Mouse (Mus musculus): Measurements from ENCODE around the gene Smarcal1. TPM values are rescaled to one million over a fixed set of nuclear protein-coding genes. Genes with fewer than 3 reads are reported as not detected.

The Smarcal1 gene
- polyA plus RNA-seq, 1 experiment from 2014 or later: 23.0 TPM

GRCm38 (mm10) chr1:72578806-72579205 is 4.2 kb upstream of the Smarcal1 start:
- DNase-seq (ENCODE audit: low spot score): no peak
- peaks cover 7% of the 10 kb centered on the region; the same call in 1 of the 2 replicates for H3K4me1 ChIP-seq (ENCODE audit: control insufficient read depth, insufficient read depth, low read length)
- H3K4me2 ChIP-seq (ENCODE audit: low read depth, low read length): no peak overlapping the region

GRCm38 (mm10) chr1:72583906-72584305 is 855 bp downstream of the Smarcal1 start:
- peaks cover 30% of the 10 kb centered on the region for H3K36me3 ChIP-seq (ENCODE audit: control insufficient read depth, insufficient read depth, low read length)
- WGBS: 55% methylated on average over 4 of the region's 4 CpGs
- H3K4me1 ChIP-seq (ENCODE audit: control insufficient read depth, insufficient read depth, low read length): peaks cover 11% of the 10 kb centered on the region; the same call in 1 of the 2 replicates
- no peak for DNase-seq (ENCODE audit: low spot score)
- H3K4me3 ChIP-seq (ENCODE audit: low read depth, low read length): peak overlapping the region; percentile 60
- peak overlapping the region; percentile 66 for H3K9ac ChIP-seq (ENCODE audit: low read depth, low read length)
- H3K27me3 ChIP-seq (replicated peaks; ENCODE audit: control insufficient read depth, insufficient read depth, low read length): no peaks in the 10 kb centered on the region
- no peaks in the 10 kb centered on the region for H3K9me3 ChIP-seq (ENCODE audit: control insufficient read depth, low read length)
- H3K27ac ChIP-seq (replicated peaks; ENCODE audit: low read depth, low read length): peak overlapping the region; percentile 83; the same call in 1 of the 2 replicates
- peak overlapping the region; percentile 68 for H3K4me2 ChIP-seq (ENCODE audit: low read depth, low read length)
- ATAC-seq (ENCODE audit: low read depth): no peak

More at GRCm38 (mm10) chr1:72578806-72579205, 4.2 kb upstream of the Smarcal1 start:
- no peak overlapping the region for H3K4me3 ChIP-seq (ENCODE audit: low read depth, low read length)
- H3K27ac ChIP-seq (replicated peaks; ENCODE audit: low read depth, low read length): no peak overlapping the region
- H3K27me3 ChIP-seq (replicated peaks; ENCODE audit: control insufficient read depth, insufficient read depth, low read length): peaks cover 11% of the 10 kb centered on the region; the same call in 1 of the 2 replicates
- 31% methylated on average over 4 of the region's 4 CpGs for WGBS
- H3K9ac ChIP-seq (ENCODE audit: low read depth, low read length): no peak overlapping the region
- ATAC-seq (ENCODE audit: low read depth): no peak
- no peaks in the 10 kb centered on the region for H3K36me3 ChIP-seq (ENCODE audit: control insufficient read depth, insufficient read depth, low read length)
- no peaks in the 10 kb centered on the region for H3K9me3 ChIP-seq (ENCODE audit: control insufficient read depth, low read length)

DNA sequence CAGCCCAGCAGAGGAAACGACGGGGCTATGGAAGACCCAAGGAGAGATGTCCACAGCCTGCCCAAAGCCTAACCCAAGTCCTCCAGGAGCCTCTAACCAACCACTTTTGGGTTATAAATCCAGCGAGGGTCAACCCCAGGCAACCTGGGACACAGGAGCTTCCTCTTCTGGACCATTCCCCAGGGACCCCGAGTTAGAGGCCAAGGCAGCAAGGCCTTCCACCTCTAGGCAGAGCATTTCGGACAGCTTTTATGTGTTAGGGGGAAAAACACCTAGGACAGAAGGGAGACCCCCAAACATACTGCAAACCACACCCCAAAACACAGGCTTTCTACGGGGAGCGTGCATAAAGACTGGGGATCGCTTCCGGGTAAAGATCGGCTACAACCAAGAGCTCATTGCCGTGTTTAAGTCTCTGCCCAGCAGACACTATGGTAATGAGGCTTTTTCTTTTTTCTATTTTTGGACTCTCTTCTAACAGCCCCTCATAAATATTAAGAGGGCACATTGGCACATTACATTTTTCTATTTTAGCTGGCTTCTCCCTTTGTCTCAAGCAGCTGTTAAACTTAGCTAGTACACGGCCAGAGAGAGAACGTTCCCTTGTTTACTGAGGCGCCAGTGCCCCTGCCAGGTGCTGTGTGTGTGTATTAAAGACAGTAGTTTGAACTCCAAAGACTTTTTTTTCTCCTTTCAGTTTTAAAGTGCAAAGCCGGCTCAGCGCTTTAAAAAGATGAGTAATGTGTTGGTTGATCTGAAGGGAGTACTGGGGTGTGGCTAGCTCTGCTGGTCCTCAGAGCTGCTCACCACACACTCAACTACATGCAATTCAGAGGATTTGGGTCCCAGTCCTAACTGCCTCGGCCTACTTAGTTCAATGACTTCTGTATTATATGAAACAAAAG is 3.2 kb downstream of the Smarcal1 start:
- peaks cover 52% of the 10 kb centered on the region for H3K36me3 ChIP-seq (ENCODE audit: control insufficient read depth, insufficient read depth, low read length)
- WGBS: 88% methylated on average over 17 of the region's 17 CpGs
- no peak for DNase-seq (ENCODE audit: low spot score)
- H3K4me1 ChIP-seq (ENCODE audit: control insufficient read depth, insufficient read depth, low read length): peaks cover 11% of the 10 kb centered on the region; the same call in 1 of the 2 replicates
- H3K9ac ChIP-seq (ENCODE audit: low read depth, low read length): no peak overlapping the region
- H3K4me3 ChIP-seq (ENCODE audit: low read depth, low read length): no peak overlapping the region
- ATAC-seq (ENCODE audit: low read depth): no peak
- H3K9me3 ChIP-seq (ENCODE audit: control insufficient read depth, low read length): no peaks in the 10 kb centered on the region
- H3K27ac ChIP-seq (replicated peaks; ENCODE audit: low read depth, low read length): no peak overlapping the region
- H3K4me2 ChIP-seq (ENCODE audit: low read depth, low read length): no peak overlapping the region
- no peaks in the 10 kb centered on the region for H3K27me3 ChIP-seq (replicated peaks; ENCODE audit: control insufficient read depth, insufficient read depth, low read length)

DNA sequence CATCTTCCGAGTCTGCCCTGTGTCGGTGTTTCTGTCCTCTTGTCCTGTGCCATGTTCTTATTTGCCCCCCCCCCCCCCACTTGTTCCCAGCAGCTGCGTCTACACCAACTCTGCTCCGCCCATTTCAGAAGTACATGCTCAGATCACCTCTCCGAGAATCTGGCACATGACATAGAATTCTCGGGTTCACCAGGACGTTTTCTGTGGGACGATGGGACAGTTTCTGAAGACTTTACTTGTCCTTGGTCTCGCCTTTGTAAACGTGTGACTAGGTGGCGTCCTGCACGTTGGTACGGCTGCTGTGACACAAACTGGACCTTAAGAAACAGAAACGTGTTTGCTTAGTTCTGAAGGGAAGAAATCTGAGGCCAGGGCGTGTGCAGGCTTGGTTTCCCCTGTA is 4.5 kb downstream of the Smarcal1 start:
- Histone ChIP-seq H3K27ac (replicated peaks; ENCODE audit: low read depth, low read length) (no peak overlapping the region), H3K9me3 (ENCODE audit: control insufficient read depth, low read length) (no peaks in the 10 kb centered on the region), H3K36me3 (ENCODE audit: control insufficient read depth, insufficient read depth, low read length) (peaks cover 65% of the 10 kb centered on the region), H3K4me3 (ENCODE audit: low read depth, low read length) (no peak overlapping the region), H3K4me1 (ENCODE audit: control insufficient read depth, insufficient read depth, low read length) (peaks cover 11% of the 10 kb centered on the region; the same call in 1 of the 2 replicates), H3K9ac (ENCODE audit: low read depth, low read length) (no peak overlapping the region), H3K4me2 (ENCODE audit: low read depth, low read length) (no peak overlapping the region), H3K27me3 (replicated peaks; ENCODE audit: control insufficient read depth, insufficient read depth, low read length) (no peaks in the 10 kb centered on the region)
- no peak for ATAC-seq (ENCODE audit: low read depth)
- DNase-seq (ENCODE audit: low spot score): no peak
- 92% methylated on average over 15 of the region's 15 CpGs for WGBS

DNA sequence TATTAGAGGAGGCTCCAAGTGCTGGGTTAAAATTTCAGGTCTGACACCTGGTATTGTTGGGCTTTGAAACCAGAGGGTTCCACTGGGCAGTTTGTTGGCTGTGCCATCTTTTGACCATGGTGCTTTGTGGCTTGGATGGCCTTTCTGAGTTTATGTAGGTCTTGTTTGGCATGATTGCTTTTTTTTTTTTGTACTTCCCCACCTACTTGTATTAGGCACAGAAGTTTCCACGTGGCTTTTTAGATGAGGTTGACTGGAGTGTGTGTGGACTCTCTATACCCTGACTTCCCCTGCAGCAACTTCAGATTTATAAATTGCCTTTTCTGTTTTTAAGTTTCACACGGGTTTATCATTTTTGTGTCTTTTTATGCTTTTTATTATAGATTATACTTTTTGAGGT is 5.7 kb downstream of the Smarcal1 start:
- H3K4me3 ChIP-seq (ENCODE audit: low read depth, low read length): no peak overlapping the region
- H3K27me3 ChIP-seq (replicated peaks; ENCODE audit: control insufficient read depth, insufficient read depth, low read length): no peaks in the 10 kb centered on the region
- no peaks in the 10 kb centered on the region for H3K9me3 ChIP-seq (ENCODE audit: control insufficient read depth, low read length)
- H3K36me3 ChIP-seq (ENCODE audit: control insufficient read depth, insufficient read depth, low read length): peaks cover 77% of the 10 kb centered on the region
- DNase-seq (ENCODE audit: low spot score) (no peak), ATAC-seq (ENCODE audit: low read depth) (no peak)
- H3K4me1 ChIP-seq (ENCODE audit: control insufficient read depth, insufficient read depth, low read length): peaks cover 11% of the 10 kb centered on the region; the same call in 1 of the 2 replicates
- H3K4me2 ChIP-seq (ENCODE audit: low read depth, low read length): no peak overlapping the region
- WGBS: 85% methylated on average over 2 of the region's 2 CpGs
- H3K9ac ChIP-seq (ENCODE audit: low read depth, low read length): no peak overlapping the region
- H3K27ac ChIP-seq (replicated peaks; ENCODE audit: low read depth, low read length): no peak overlapping the region

DNA sequence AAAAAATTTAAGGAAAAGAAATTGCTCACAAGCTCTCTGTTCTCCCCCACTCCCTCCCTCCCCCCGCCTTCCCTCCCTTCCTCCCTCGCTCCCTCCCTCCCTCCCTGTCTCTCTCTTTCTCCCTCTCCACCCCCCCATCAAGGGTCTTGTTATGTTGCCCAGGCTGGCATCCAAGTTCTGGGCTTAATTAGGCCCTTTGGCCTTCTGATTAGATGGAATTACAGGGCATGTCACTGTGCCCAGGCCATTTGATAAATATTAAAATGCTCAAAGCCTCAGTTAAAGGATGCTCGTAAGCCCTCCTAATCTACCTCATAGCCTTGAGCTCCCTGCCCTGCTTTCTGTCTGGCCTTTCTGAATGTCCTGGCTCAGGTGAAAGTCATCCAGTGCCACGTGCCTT is 7.6 kb downstream of the Smarcal1 start:
- no peak overlapping the region for H3K9ac ChIP-seq (ENCODE audit: low read depth, low read length)
- H3K36me3 ChIP-seq (ENCODE audit: control insufficient read depth, insufficient read depth, low read length): peaks cover 85% of the 10 kb centered on the region
- no peak for DNase-seq (ENCODE audit: low spot score)
- H3K27ac ChIP-seq (replicated peaks; ENCODE audit: low read depth, low read length): no peak overlapping the region
- ATAC-seq (ENCODE audit: low read depth): no peak
- H3K4me3 ChIP-seq (ENCODE audit: low read depth, low read length): no peak overlapping the region
- H3K4me1 ChIP-seq (ENCODE audit: control insufficient read depth, insufficient read depth, low read length): no peaks in the 10 kb centered on the region
- no peaks in the 10 kb centered on the region for H3K27me3 ChIP-seq (replicated peaks; ENCODE audit: control insufficient read depth, insufficient read depth, low read length)
- no peaks in the 10 kb centered on the region for H3K9me3 ChIP-seq (ENCODE audit: control insufficient read depth, low read length)
- H3K4me2 ChIP-seq (ENCODE audit: low read depth, low read length): no peak overlapping the region
- 88% methylated on average over 4 of the region's 4 CpGs for WGBS

GRCm38 (mm10) chr1:72592350-72592749 is 9.3 kb downstream of the Smarcal1 start:
- H3K4me2 ChIP-seq (ENCODE audit: low read depth, low read length): no peak overlapping the region

GRCm38 (mm10) chr1:72593340-72593951 is 10.4 kb downstream of the Smarcal1 start:
- peak; percentile 45; the same call in 1 of the 2 replicates for ATAC-seq (ENCODE audit: low read depth)
- DNase-seq (ENCODE audit: low spot score): peak; percentile 46
- Histone ChIP-seq H3K27me3 (replicated peaks; ENCODE audit: control insufficient read depth, insufficient read depth, low read length) (no peaks in the 10 kb centered on the region), H3K9ac (ENCODE audit: low read depth, low read length) (no peak overlapping the region), H3K27ac (replicated peaks; ENCODE audit: low read depth, low read length) (no peak overlapping the region), H3K36me3 (ENCODE audit: control insufficient read depth, insufficient read depth, low read length) (peaks cover 83% of the 10 kb centered on the region), H3K9me3 (ENCODE audit: control insufficient read depth, low read length) (no peaks in the 10 kb centered on the region), H3K4me1 (ENCODE audit: control insufficient read depth, insufficient read depth, low read length) (0 out of 2 replicates have a peak, but pooled peaks cover under 1% of the 10 kb centered on the region), H3K4me3 (ENCODE audit: low read depth, low read length) (no peak overlapping the region), H3K4me2 (ENCODE audit: low read depth, low read length) (no peak overlapping the region)
- WGBS: 79% methylated on average over 20 of the region's 20 CpGs

More at GRCm38 (mm10) chr1:72592350-72592749, 9.3 kb downstream of the Smarcal1 start:
- ATAC-seq (ENCODE audit: low read depth): no peak
- Histone ChIP-seq H3K36me3 (ENCODE audit: control insufficient read depth, insufficient read depth, low read length) (peaks cover 87% of the 10 kb centered on the region), H3K9ac (ENCODE audit: low read depth, low read length) (no peak overlapping the region), H3K4me1 (ENCODE audit: control insufficient read depth, insufficient read depth, low read length) (no peaks in the 10 kb centered on the region), H3K27me3 (replicated peaks; ENCODE audit: control insufficient read depth, insufficient read depth, low read length) (no peaks in the 10 kb centered on the region), H3K9me3 (ENCODE audit: control insufficient read depth, low read length) (no peaks in the 10 kb centered on the region), H3K27ac (replicated peaks; ENCODE audit: low read depth, low read length) (no peak overlapping the region), H3K4me3 (ENCODE audit: low read depth, low read length) (no peak overlapping the region)
- no peak for DNase-seq (ENCODE audit: low spot score)
- WGBS: 85% methylated on average over 3 of the region's 3 CpGs
